Mouse (Mus musculus): ENCODE measurements around the gene Selenos.

DNA sequence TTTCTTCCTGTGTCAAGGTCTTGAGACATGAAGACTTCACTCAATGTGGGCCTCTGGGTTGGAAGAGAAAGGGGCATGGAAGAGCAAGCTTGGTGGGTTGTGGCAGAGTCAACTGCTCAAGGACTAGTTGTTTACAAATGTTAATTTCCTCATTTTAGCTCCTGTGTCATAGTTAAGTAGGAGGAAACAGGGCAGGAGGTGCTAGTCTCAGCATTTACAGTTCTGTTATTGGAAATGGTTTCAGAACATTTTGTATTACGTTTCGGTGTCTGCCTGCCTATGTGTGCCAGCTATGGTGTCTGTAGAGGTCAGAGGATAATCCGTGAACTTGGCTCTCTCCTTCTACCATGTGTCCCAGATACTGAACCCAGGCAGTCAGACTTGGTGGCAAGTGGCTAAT, 56.2 kb downstream of the Selenos start:
- TF ChIP-seq CTCF (IDR thresholded peaks at IDR 0.05; ENCODE audit: borderline replicate concordance, insufficient read depth, low read depth, low read length) (no peak), POLR2A (IDR thresholded peaks at IDR 0.05; ENCODE audit: borderline replicate concordance, insufficient read depth, low read length) (no peak)
